Mouse (Mus musculus) hindbrain, embryonic 11.5 days (tissue): ENCODE measurements around the gene Rbm33. TPM values are rescaled to one million over a fixed set of nuclear protein-coding genes. Genes with fewer than 3 reads are reported as not detected.

Source experiments
- ATAC-seq: fragments of 200-750 bp; cut with Nextera tagmentation; 2 replicates; pipeline ENCODE4 v1.8.0; 2017; ENCODE audit warnings: mild to moderate bottlenecking, moderate TSS enrichment, moderate library complexity; ENCODE audit not compliant: low FRiP score
- DNase-seq: peaks from one replicate; pipeline ENCODE4 v3.0.0-alpha.2; 2015; ENCODE audit warnings: low spot score
- H3K27ac ChIP-seq: fragments of 300-500 bp; sonication (generic); 2 replicates; pipeline ENCODE4 v1.5.1; 2014; ENCODE audit warnings: mild to moderate bottlenecking, low read depth, low read length
- H3K27me3 ChIP-seq: fragments of 300-500 bp; sonication (generic); 2 replicates; pipeline ENCODE4 v1.6.1; 2014; ENCODE audit warnings: mild to moderate bottlenecking, low read length, moderate library complexity, mixed read lengths; ENCODE audit not compliant: control insufficient read depth, insufficient read depth
- H3K36me3 ChIP-seq: fragments of 300-500 bp; sonication (generic); 2 replicates; pipeline ENCODE4 v1.6.1; 2014; ENCODE audit warnings: mild to moderate bottlenecking, low read length, moderate library complexity, mixed read lengths; ENCODE audit not compliant: control insufficient read depth, insufficient read depth
- H3K4me1 ChIP-seq: fragments of 300-500 bp; sonication (generic); replicated peaks from 2 replicates; pipeline ENCODE4 v1.6.1; 2014; ENCODE audit warnings: low read length, mixed read lengths; ENCODE audit not compliant: control insufficient read depth, insufficient read depth
- H3K4me2 ChIP-seq: fragments of 300-500 bp; sonication (generic); replicated peaks from 2 replicates; pipeline ENCODE4 v1.6.1; 2014; ENCODE audit warnings: mild to moderate bottlenecking, low read depth, low read length
- H3K4me3 ChIP-seq: fragments of 300-500 bp; sonication (generic); 2 replicates; pipeline ENCODE4 v1.5.1; 2014; ENCODE audit warnings: low read depth, low read length
- H3K9ac ChIP-seq: fragments of 300-500 bp; sonication (generic); 2 replicates; pipeline ENCODE4 v1.6.1; 2014; ENCODE audit warnings: low read depth, low read length
- H3K9me3 ChIP-seq: fragments of 300-500 bp; sonication (generic); 2 replicates; pipeline ENCODE4 v1.6.1; 2016; ENCODE audit warnings: low read length; ENCODE audit not compliant: control insufficient read depth
- WGBS: fragments of 180-500 bp; shearing (Covaris S2); extraction: QIAGEN DNeasy Blood & Tissue Kit; methylation state at CpG from one replicate; pipeline ENCODE4 v1.1.7; 2014; 5-methylcytosine and 5-hydroxymethylcytosine counted together
- polyA plus RNA-seq: library from polyadenylated mRNA; unstranded; fragments of >200 nt; fragmentation: Nextera tagmentation; extraction: Ambion mirVana; gene quantifications from 2 replicates; pipeline ENCODE4 v1.2.1, GENCODE M21; 2014

The Rbm33 gene
- polyA plus RNA-seq, 1 experiment from 2014 or later, result 32.8 TPM

DNA sequence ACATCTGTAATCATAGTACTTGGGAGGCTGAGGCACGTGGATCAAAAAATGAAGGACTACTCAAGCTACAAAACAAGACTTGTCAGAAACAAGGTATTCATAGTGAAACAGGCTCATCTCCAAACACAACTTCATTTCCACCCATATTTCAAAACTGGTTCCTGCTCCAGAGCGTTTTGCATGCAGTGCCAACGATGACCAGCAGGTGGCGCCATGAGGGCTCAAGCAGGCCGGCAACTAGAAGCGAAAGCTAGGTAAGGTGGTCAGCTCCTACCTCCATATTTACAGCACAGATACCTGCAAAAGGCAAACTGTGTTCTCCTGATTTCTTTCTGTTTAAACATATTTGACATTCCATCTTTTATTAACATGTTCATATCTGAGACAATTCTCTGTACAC lies 22.9 kb upstream of the Rbm33 start:
- Histone ChIP-seq H3K4me3 (no peak overlapping the region), H3K27ac (no peak overlapping the region), H3K4me1 (no peaks in the 10 kb centered on the region), H3K36me3 (no peaks in the 10 kb centered on the region), H3K9ac (no peak overlapping the region), H3K4me2 (no peak overlapping the region), H3K9me3 (no peaks in the 10 kb centered on the region), H3K27me3 (no peaks in the 10 kb centered on the region)
- ATAC-seq, result no peak
- 14% methylated on average over 6 of the region's 6 CpGs for WGBS
- peak; percentile 92 for DNase-seq

GRCm38 (mm10) chr5:28298161-28298560 lies 18.8 kb upstream of the Rbm33 start:
- no peak for DNase-seq
- ATAC-seq, result no peak
- Histone ChIP-seq H3K36me3 (no peaks in the 10 kb centered on the region), H3K27ac (no peak overlapping the region), H3K4me3 (no peak overlapping the region), H3K4me1 (no peaks in the 10 kb centered on the region), H3K27me3 (no peaks in the 10 kb centered on the region), H3K9me3 (no peaks in the 10 kb centered on the region), H3K9ac (no peak overlapping the region), H3K4me2 (no peak overlapping the region)
- 80% methylated on average over 5 of the region's 5 CpGs for WGBS

- no peaks in the 10 kb centered on the region for H3K4me1 ChIP-seq
- no peak overlapping the region for H3K27ac ChIP-seq
- no peak overlapping the region for H3K4me2 ChIP-seq
- ATAC-seq (no peak), DNase-seq (no peak)
- H3K9ac ChIP-seq, result no peak overlapping the region
- H3K36me3 ChIP-seq, result no peaks in the 10 kb centered on the region
- no peaks in the 10 kb centered on the region for H3K27me3 ChIP-seq
- no peak overlapping the region for H3K4me3 ChIP-seq
- no peaks in the 10 kb centered on the region for H3K9me3 ChIP-seq
- WGBS, result 62% methylated on average over 3 of the region's 3 CpGs
Measured at GRCm38 (mm10) chr5:28298693-28299092, 18.2 kb upstream of the Rbm33 start.

GRCm38 (mm10) chr5:28299346-28299745 lies 17.6 kb upstream of the Rbm33 start:
- 84% methylated on average over 6 of the region's 6 CpGs for WGBS
- H3K4me2 ChIP-seq, result no peak overlapping the region
- ATAC-seq (no peak), DNase-seq (no peak)
- H3K27me3 ChIP-seq, result no peaks in the 10 kb centered on the region
- H3K4me1 ChIP-seq, result no peaks in the 10 kb centered on the region
- no peak overlapping the region for H3K27ac ChIP-seq
- no peaks in the 10 kb centered on the region for H3K9me3 ChIP-seq
- no peaks in the 10 kb centered on the region for H3K36me3 ChIP-seq
- H3K9ac ChIP-seq, result no peak overlapping the region
- H3K4me3 ChIP-seq, result no peak overlapping the region

DNA sequence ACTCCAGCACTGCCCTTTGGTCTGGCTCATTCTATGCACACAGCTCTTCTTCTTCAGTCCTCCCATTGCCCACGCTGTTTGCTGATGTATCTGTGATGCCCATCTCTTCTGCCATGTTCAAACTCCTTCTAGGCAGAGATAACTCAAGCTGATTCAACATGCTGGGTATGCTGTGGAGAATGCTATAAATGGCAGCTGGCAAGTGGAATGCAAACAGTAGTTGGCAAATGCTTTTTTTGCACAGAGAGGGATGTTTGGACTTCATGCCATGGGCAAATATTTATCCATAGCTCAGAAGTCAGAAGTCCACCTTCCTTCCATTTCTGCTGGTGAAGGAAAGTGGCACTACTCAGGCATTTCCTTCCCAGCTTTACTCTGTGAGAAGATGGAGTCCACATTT lies 14.2 kb upstream of the Rbm33 start:
- H3K9me3 ChIP-seq, result no peaks in the 10 kb centered on the region
- no peaks in the 10 kb centered on the region for H3K4me1 ChIP-seq
- no peak for ATAC-seq
- H3K4me2 ChIP-seq, result no peak overlapping the region
- no peaks in the 10 kb centered on the region for H3K36me3 ChIP-seq
- no peak for DNase-seq
- H3K4me3 ChIP-seq, result no peak overlapping the region
- H3K27me3 ChIP-seq, result no peaks in the 10 kb centered on the region
- no peak overlapping the region for H3K27ac ChIP-seq
- no peak overlapping the region for H3K9ac ChIP-seq
- 63% methylated on average over 1 of the region's 1 CpGs for WGBS

- ATAC-seq, result no peak
- Histone ChIP-seq H3K27ac (no peak overlapping the region), H3K4me1 (no peaks in the 10 kb centered on the region), H3K9me3 (no peaks in the 10 kb centered on the region), H3K4me2 (no peak overlapping the region), H3K4me3 (no peak overlapping the region), H3K27me3 (no peaks in the 10 kb centered on the region), H3K9ac (no peak overlapping the region), H3K36me3 (no peaks in the 10 kb centered on the region)
- no peak for DNase-seq
Measured at GRCm38 (mm10) chr5:28304551-28304950, 12.4 kb upstream of the Rbm33 start.

DNA sequence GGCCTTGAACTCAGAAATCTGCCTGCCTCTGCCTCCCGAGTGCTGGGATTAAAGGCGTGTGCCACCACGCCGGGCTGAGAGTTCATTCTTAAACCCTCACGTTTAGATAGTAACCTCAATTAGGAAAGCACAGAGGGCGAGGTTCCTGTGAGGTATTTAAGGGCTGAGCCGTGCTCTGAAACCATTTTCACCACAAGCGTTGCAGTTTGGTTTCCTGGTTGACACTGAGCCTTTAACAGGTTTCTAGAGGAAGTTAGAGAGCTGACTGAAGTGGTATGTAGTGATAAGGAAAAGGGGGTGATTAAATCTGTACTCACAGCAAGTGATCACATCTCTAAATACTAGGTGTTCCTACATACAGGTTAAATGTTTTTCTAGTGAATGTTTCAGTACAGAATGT lies 1.4 kb upstream of the Rbm33 start:
- no peak overlapping the region for H3K4me2 ChIP-seq
- no peak overlapping the region for H3K4me3 ChIP-seq
- no peaks in the 10 kb centered on the region for H3K36me3 ChIP-seq
- H3K4me1 ChIP-seq, result no peaks in the 10 kb centered on the region
- H3K9me3 ChIP-seq, result no peaks in the 10 kb centered on the region
- H3K27ac ChIP-seq, result no peak overlapping the region
- DNase-seq, result no peak
- no peak for ATAC-seq
- no peak overlapping the region for H3K9ac ChIP-seq
- no peaks in the 10 kb centered on the region for H3K27me3 ChIP-seq
- WGBS, result 87% methylated on average over 8 of the region's 8 CpGs

- Histone ChIP-seq H3K4me2 (peak overlapping the region; percentile 46), H3K4me1 (no peaks in the 10 kb centered on the region), H3K9me3 (no peaks in the 10 kb centered on the region), H3K4me3 (peak overlapping the region; percentile 99), H3K9ac (peak overlapping the region; percentile 100), H3K27me3 (no peaks in the 10 kb centered on the region), H3K27ac (peak overlapping the region; percentile 99), H3K36me3 (no peaks in the 10 kb centered on the region)
- DNase-seq, result no peak
- ATAC-seq, result no peak
- 1% methylated on average over 14 of the region's 14 CpGs for whole genome bisulfite sequencing
Measured at GRCm38 (mm10) chr5:28316151-28316721, 685 bp upstream of the Rbm33 start.

GRCm38 (mm10) chr5:28317253-28317916 lies 464 bp downstream of the Rbm33 start:
- no peaks in the 10 kb centered on the region for H3K4me1 ChIP-seq
- 0% methylated on average over 44 of the region's 62 CpGs for WGBS
- peak overlapping the region; percentile 46 for H3K4me2 ChIP-seq
- H3K36me3 ChIP-seq, result no peaks in the 10 kb centered on the region
- H3K27me3 ChIP-seq, result no peaks in the 10 kb centered on the region
- ATAC-seq (no peak), DNase-seq (peak; percentile 62)
- no peaks in the 10 kb centered on the region for H3K9me3 ChIP-seq
- H3K9ac ChIP-seq, result peak overlapping the region; percentile 100
- H3K4me3 ChIP-seq, result peak overlapping the region; percentile 99
- peak overlapping the region; percentile 99 for H3K27ac ChIP-seq
